Mouse (Mus musculus) midbrain, embryonic 15.5 days (tissue): ENCODE measurements around the gene Olfr1206. TPM values are rescaled to one million over a fixed set of nuclear protein-coding genes. Genes with fewer than 3 reads are reported as not detected.

Experiments
- ATAC-seq: fragments of 200-750 bp; cut with Nextera tagmentation; replicated peaks from 2 replicates; pipeline ENCODE4 v1.8.0; 2017; ENCODE audit warnings: moderate TSS enrichment
- H3K27ac ChIP-seq: fragments of 300-500 bp; sonication (generic); 2 replicates; pipeline ENCODE4 v1.5.1; 2015; ENCODE audit warnings: mild to moderate bottlenecking, inconsistent platforms
- H3K27me3 ChIP-seq: fragments of 300-500 bp; sonication (generic); replicated peaks from 2 replicates; pipeline ENCODE4 v1.6.1; 2015; ENCODE audit warnings: inconsistent platforms
- H3K36me3 ChIP-seq: fragments of 300-500 bp; sonication (generic); replicated peaks from 2 replicates; pipeline ENCODE4 v1.6.1; 2015; ENCODE audit warnings: inconsistent platforms
- H3K4me1 ChIP-seq: fragments of 300-500 bp; sonication (generic); 2 replicates; pipeline ENCODE4 v1.6.1; 2015; ENCODE audit warnings: inconsistent platforms
- H3K4me2 ChIP-seq: fragments of 300-500 bp; sonication (generic); 2 replicates; pipeline ENCODE4 v1.6.1; 2015; ENCODE audit warnings: inconsistent platforms, mild to moderate bottlenecking, moderate library complexity
- H3K4me3 ChIP-seq: fragments of 300-500 bp; sonication (generic); 2 replicates; pipeline ENCODE4 v1.5.1; 2015; ENCODE audit warnings: mild to moderate bottlenecking, inconsistent platforms
- H3K9ac ChIP-seq: fragments of 300-500 bp; sonication (generic); 2 replicates; pipeline ENCODE4 v1.6.1; 2015; ENCODE audit warnings: mild to moderate bottlenecking, inconsistent platforms
- H3K9me3 ChIP-seq: fragments of 300-500 bp; sonication (generic); 2 replicates; pipeline ENCODE4 v1.6.1; 2016; ENCODE audit warnings: inconsistent platforms
- WGBS: fragments of 180-500 bp; shearing (Covaris S2); methylation state at CpG from one replicate; pipeline ENCODE4 v1.1.7; 2015; ENCODE audit warnings: mixed read lengths; 5-methylcytosine and 5-hydroxymethylcytosine counted together
- polyA plus RNA-seq: library from polyadenylated mRNA; unstranded; fragments of >200 nt; fragmentation: Nextera tagmentation; extraction: Ambion mirVana; gene quantifications from 2 replicates; pipeline ENCODE4 v1.2.1, GENCODE M21; 2015

Olfr1206 gene
- not detected in 2 replicates for polyA plus RNA-seq

DNA sequence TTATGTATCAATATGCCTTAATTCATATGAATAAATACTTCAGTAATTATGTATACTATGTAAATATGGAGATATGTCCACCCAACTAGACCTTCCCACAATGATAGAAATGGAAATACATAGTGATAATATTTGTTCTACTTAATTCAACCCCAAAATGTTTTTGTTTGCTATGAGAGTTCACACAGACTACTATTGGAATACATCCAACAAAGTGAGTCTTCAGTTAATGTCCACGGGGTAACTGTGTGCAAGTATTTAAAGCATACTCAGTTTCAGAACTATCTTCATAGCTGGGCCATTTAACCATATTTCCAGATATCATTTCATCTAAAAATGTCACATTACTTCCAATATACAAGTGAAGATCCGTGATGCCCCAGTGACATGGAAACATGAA, at the start of gene Olfr1206:
Olfr1206 (plus strand) TSS at position 301 of the 400 bp plus-strand sequence.
- H3K9ac ChIP-seq = no peak within 1 kb of the TSS
- no peaks in the 10 kb centered on the region for H3K36me3 ChIP-seq
- 85% methylated on average over 2 of the region's 2 CpGs for WGBS
- no peaks in the 10 kb centered on the region for H3K9me3 ChIP-seq
- no peak within 1 kb of the TSS for H3K4me3 ChIP-seq
- no peak within 1 kb of the TSS for H3K4me2 ChIP-seq
- no peak within 1 kb of the TSS for H3K27ac ChIP-seq
- no peaks in the 10 kb centered on the region for H3K4me1 ChIP-seq
- no peaks in the 10 kb centered on the region for H3K27me3 ChIP-seq
- ATAC-seq = no peak

DNA sequence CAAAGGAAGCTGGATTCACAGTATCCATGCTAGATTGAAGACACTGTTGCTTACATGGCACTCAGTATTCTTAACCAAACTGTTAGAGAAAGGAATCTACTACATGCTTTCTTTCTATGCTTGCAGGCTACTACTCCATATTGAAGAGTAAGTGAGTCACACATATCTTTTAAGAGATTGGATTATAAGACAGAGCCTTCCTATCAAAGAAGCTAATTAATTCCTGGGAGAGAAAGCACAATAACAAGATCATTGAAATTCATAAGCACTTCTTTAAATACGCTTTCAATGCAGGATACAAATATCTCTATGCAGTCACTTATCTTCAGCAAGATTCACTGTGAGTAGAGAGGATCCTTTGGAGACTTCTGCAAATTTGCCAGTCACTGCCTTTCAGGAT, 48.8 kb upstream of the Olfr1206 start, which contains the start of gene Olfr1202:
Olfr1202 (plus strand) TSS at position 301 of the 400 bp plus-strand sequence.
- no peak for ATAC-seq
- no peaks in the 10 kb centered on the region for H3K27me3 ChIP-seq
- H3K4me2 ChIP-seq = no peak within 1 kb of the TSS
- 69% methylated on average over 1 of the region's 1 CpGs for WGBS
- H3K9me3 ChIP-seq = no peaks in the 10 kb centered on the region
- no peak within 1 kb of the TSS for H3K4me3 ChIP-seq
- H3K27ac ChIP-seq = no peak within 1 kb of the TSS
- no peaks in the 10 kb centered on the region for H3K4me1 ChIP-seq
- H3K9ac ChIP-seq = no peak within 1 kb of the TSS
- H3K36me3 ChIP-seq = no peaks in the 10 kb centered on the region

DNA sequence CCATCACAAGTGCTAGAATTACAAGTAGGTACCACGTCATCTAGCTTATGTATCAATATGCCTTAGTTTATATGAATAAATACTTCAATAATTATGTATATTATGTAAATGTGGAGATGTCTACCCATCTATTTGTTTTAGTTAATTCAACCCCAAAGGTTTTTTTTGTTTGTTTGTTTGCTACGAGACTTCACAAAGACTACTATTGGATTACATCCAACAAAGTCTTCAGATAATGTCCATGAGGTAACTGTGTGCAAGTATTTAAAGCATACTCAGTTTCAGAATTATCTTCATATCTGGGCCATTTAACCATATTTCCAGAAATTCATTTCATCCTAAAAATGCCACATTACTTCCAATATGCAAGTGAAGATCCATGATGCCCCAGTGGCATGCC, 33.6 kb upstream of the Olfr1206 start, which contains the start of gene Olfr1205:
Olfr1205 (plus strand) TSS at position 301 of the 400 bp plus-strand sequence.
- WGBS = 95% methylated on average over 2 of the region's 2 CpGs

DNA sequence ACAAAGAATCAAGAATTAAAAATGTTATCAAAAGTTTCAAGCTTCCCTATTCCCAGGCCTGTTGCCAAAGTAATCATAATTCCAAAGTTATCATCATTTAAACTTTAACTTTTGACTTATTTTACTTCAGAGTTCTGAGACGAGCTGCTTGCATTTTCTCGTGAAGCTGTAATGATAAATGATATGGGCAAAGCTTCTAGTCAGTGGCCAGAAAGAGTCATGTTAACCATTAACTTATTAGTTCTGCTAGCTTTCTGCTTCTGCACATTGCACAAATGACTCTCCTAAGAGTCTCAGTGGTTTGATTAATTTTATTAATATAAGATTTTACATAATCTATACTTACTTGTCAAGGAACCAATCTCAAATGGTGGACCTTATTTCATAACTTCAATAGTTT, 24.6 kb upstream of the Olfr1206 start:
- no peak for ATAC-seq
- WGBS = 93% methylated on average over 2 of the region's 2 CpGs

More for the DNA sequence above, 33.6 kb upstream of the Olfr1206 start, which contains the start of gene Olfr1205:
- no peak within 1 kb of the TSS for H3K4me2 ChIP-seq
- no peak within 1 kb of the TSS for H3K27ac ChIP-seq
- ATAC-seq = no peak
- H3K4me1 ChIP-seq = no peaks in the 10 kb centered on the region
- H3K9me3 ChIP-seq = no peaks in the 10 kb centered on the region
- H3K4me3 ChIP-seq = no peak within 1 kb of the TSS
- no peak within 1 kb of the TSS for H3K9ac ChIP-seq
- no peaks in the 10 kb centered on the region for H3K27me3 ChIP-seq
- H3K36me3 ChIP-seq = no peaks in the 10 kb centered on the region

DNA sequence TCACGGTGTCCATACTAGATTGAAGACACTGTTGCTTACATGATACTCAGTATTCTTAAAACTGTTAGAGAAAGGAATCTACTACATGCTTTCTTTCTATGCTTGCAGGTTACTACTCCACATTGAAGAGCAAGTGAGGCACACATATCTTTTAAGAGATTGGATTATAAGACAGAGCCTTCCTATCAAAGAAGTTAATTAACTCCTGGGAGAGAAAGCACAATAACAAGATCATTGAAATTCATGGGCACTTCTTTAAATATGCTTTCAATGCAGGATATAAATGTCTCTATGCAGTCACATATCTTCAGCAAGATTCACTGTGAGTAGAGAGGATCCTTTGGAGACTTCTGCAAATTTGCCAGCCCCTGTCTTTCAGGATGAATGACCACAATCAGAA, 14.0 kb upstream of the Olfr1206 start, which contains the start of gene Olfr1204:
Olfr1204 (plus strand) TSS at position 301 of the 400 bp plus-strand sequence.
- Histone ChIP-seq H3K27me3 (no peaks in the 10 kb centered on the region), H3K4me2 (no peak within 1 kb of the TSS), H3K9me3 (no peaks in the 10 kb centered on the region), H3K4me1 (no peaks in the 10 kb centered on the region), H3K27ac (no peak within 1 kb of the TSS), H3K9ac (no peak within 1 kb of the TSS), H3K4me3 (no peak within 1 kb of the TSS), H3K36me3 (no peaks in the 10 kb centered on the region)
- 96% methylated on average over 1 of the region's 1 CpGs for WGBS
- no peak for ATAC-seq

More for the DNA sequence above, 24.6 kb upstream of the Olfr1206 start:
- Histone ChIP-seq H3K9me3 (no peaks in the 10 kb centered on the region), H3K27me3 (no peaks in the 10 kb centered on the region), H3K36me3 (no peaks in the 10 kb centered on the region), H3K4me1 (no peaks in the 10 kb centered on the region), H3K27ac (no peak overlapping the region), H3K4me3 (no peak overlapping the region), H3K9ac (no peak overlapping the region), H3K4me2 (no peak overlapping the region)

DNA sequence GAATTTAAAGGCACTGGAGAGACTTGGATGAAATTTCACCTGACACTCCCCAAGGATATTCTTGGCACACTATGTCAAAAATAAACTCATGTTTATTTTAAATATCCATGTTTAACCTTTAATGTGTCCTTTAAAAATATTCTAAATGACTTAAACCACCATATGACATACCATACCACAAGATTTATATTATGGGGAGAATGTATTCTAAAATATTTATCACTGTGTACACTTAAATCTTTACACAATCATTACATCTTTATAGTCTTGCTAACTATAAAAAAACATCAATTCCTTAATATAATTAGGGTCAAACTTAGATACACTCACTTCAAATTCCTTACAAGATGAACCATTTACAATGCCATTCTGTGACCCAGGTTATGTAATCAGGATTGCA, 39.2 kb downstream of the Olfr1206 start, which contains the start of gene Olfr1208:
Olfr1208 (minus strand) TSS at position 101 of the 400 bp plus-strand sequence.
- Histone ChIP-seq H3K4me1 (no peaks in the 10 kb centered on the region), H3K4me2 (no peak within 1 kb of the TSS), H3K36me3 (no peaks in the 10 kb centered on the region), H3K27ac (no peak within 1 kb of the TSS), H3K27me3 (no peaks in the 10 kb centered on the region), H3K9ac (no peak within 1 kb of the TSS), H3K4me3 (no peak within 1 kb of the TSS), H3K9me3 (no peaks in the 10 kb centered on the region)
- ATAC-seq = no peak

DNA sequence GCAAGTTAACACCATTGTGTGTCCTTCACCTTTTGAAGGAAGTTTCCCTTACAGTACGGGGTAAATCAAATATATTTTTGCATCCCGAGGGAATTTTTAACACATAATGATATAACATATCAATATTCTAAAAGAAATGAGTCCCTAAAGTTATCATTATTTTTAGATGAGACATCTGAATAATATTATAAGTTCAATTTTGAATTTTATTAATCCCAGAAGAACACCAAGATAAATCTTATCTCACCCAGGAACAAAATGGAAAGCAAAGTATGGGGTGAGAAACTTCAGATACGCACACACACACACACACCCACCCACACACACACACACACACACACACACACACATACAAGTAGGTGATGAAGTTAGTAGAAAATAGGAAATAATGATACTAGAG, 52.0 kb downstream of the Olfr1206 start, which contains the start of gene Olfr1209:
Olfr1209 (minus strand) TSS at position 101 of the 400 bp plus-strand sequence.
- no peaks in the 10 kb centered on the region for H3K27me3 ChIP-seq
- no peak within 1 kb of the TSS for H3K9ac ChIP-seq
- WGBS = 95% methylated on average over 3 of the region's 3 CpGs
- H3K36me3 ChIP-seq = no peaks in the 10 kb centered on the region
- no peak within 1 kb of the TSS for H3K27ac ChIP-seq
- no peak within 1 kb of the TSS for H3K4me3 ChIP-seq
- H3K4me2 ChIP-seq = no peak within 1 kb of the TSS
- H3K9me3 ChIP-seq = no peaks in the 10 kb centered on the region
- ATAC-seq = no peak
- H3K4me1 ChIP-seq = no peaks in the 10 kb centered on the region

Other genes with a start within 250 kb of the Olfr1206 start
- gene Olfr1191-ps1, start 222.7 kb upstream of the Olfr1206 start, polyA plus RNA-seq = not detected in 2 replicates
- not detected in 2 replicates for gene Olfr1192-ps1, start 214.7 kb upstream of the Olfr1206 start, polyA plus RNA-seq
- gene Olfr1193, start 187.6 kb upstream of the Olfr1206 start, polyA plus RNA-seq = not detected in 2 replicates
- gene Olfr1195, start 174.0 kb upstream of the Olfr1206 start, polyA plus RNA-seq = not detected in 2 replicates
- not detected in 2 replicates for gene Olfr1196, start 158.6 kb upstream of the Olfr1206 start, polyA plus RNA-seq
- gene Olfr1197, start 130.9 kb upstream of the Olfr1206 start, polyA plus RNA-seq = not detected in 2 replicates
- gene Olfr1198, start 111.9 kb upstream of the Olfr1206 start, polyA plus RNA-seq = not detected in 2 replicates
- gene Olfr1199, start 102.8 kb upstream of the Olfr1206 start, polyA plus RNA-seq = not detected in 2 replicates
- not detected in 2 replicates for gene Olfr1200, start 92.7 kb upstream of the Olfr1206 start, polyA plus RNA-seq
- gene Olfr1201, start 70.2 kb upstream of the Olfr1206 start, polyA plus RNA-seq = not detected in 2 replicates
- gene Olfr1202, start 48.7 kb upstream of the Olfr1206 start, polyA plus RNA-seq = not detected in 2 replicates
- gene Olfr1205, start 33.5 kb upstream of the Olfr1206 start, polyA plus RNA-seq = not detected in 2 replicates
- not detected in 2 replicates for gene Olfr1204, start 13.9 kb upstream of the Olfr1206 start, polyA plus RNA-seq
- gene Olfr1208, start 39.1 kb downstream of the Olfr1206 start, polyA plus RNA-seq = not detected in 2 replicates
- gene Olfr1209, start 51.9 kb downstream of the Olfr1206 start, polyA plus RNA-seq = not detected in 2 replicates
- not detected in 2 replicates for gene Olfr1211, start 74.9 kb downstream of the Olfr1206 start, polyA plus RNA-seq
- gene Olfr1212, start 90.7 kb downstream of the Olfr1206 start, polyA plus RNA-seq = not detected in 2 replicates
- not detected in 2 replicates for gene Gm13762, start 117.0 kb downstream of the Olfr1206 start, polyA plus RNA-seq
- gene Olfr1214, start 129.4 kb downstream of the Olfr1206 start, polyA plus RNA-seq = not detected in 2 replicates
- not detected in 2 replicates for gene Olfr1215, start 143.7 kb downstream of the Olfr1206 start, polyA plus RNA-seq
- gene Olfr1216, start 155.1 kb downstream of the Olfr1206 start, polyA plus RNA-seq = not detected in 2 replicates
- gene Olfr1217, start 168.8 kb downstream of the Olfr1206 start, polyA plus RNA-seq = not detected in 2 replicates
- not detected in 2 replicates for gene Olfr1218, start 198.0 kb downstream of the Olfr1206 start, polyA plus RNA-seq
- not detected in 2 replicates for gene Olfr1219, start 220.3 kb downstream of the Olfr1206 start, polyA plus RNA-seq
- not detected in 2 replicates for gene Olfr1220, start 243.6 kb downstream of the Olfr1206 start, polyA plus RNA-seq